Mouse (Mus musculus) C2C12 (cell line): ENCODE measurements around the gene Kcnip1.

Experiments used
- CEBPB ChIP-seq: IDR thresholded peaks from one replicate; pipeline ENCODE4 v1.6.1; 2011; ENCODE audit warnings: low read depth, mild to moderate bottlenecking, control low read depth, moderate library complexity
- CTCF ChIP-seq: IDR thresholded peaks from one replicate; pipeline ENCODE4 v1.5.1; 2011; ENCODE audit not compliant: control insufficient read depth, insufficient read depth, insufficient read length
- FOSL1 ChIP-seq: IDR thresholded peaks from one replicate; pipeline ENCODE4 v1.8.0; 2011; ENCODE audit warnings: mild to moderate bottlenecking, low read length; ENCODE audit not compliant: poor library complexity, insufficient read depth, severe bottlenecking
- MAX ChIP-seq: IDR thresholded peaks from one replicate; pipeline ENCODE4 v1.6.1; 2011; ENCODE audit warnings: mild to moderate bottlenecking, control low read depth
- MYOD1 ChIP-seq: IDR thresholded peaks from one replicate; pipeline ENCODE4 v1.6.1; 2011; ENCODE audit warnings: low read depth; ENCODE audit not compliant: control insufficient read depth, insufficient read length
- MYOG ChIP-seq: IDR thresholded peaks from one replicate; pipeline ENCODE4 v1.6.1; 2011; ENCODE audit not compliant: control insufficient read depth, insufficient read length; ENCODE audit errors: extremely low read depth
- USF1 ChIP-seq: IDR thresholded peaks from one replicate; pipeline ENCODE4 v1.6.1; 2011; ENCODE audit warnings: low read depth, mild to moderate bottlenecking, control low read depth, moderate library complexity

DNA sequence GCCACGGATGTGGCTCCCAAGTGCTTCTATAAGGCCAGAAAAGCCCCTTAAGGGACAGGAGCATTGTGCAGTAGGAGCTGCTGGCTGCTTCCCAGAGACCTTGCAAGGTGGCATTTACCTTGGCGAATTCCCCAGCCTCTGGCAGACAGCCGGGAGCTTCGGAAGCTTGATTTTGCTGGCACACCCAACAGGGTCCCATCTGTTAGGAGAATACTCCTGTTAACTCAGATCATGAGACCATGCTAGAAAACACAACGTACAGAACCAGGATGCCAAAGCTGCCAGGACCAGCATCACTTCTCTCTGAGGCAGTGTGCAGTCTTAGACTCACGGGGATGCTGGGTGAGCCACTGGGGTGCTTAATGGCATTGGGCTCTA, 165.1 kb downstream of the Kcnip1 start:
- no peak for TF ChIP-seq CTCF
- no peak for TF ChIP-seq MYOG
- TF ChIP-seq USF1: no peak
- no peak for TF ChIP-seq MAX
- TF ChIP-seq FOSL1: no peak
- TF ChIP-seq CEBPB: no peak
- TF ChIP-seq MYOD1: no peak
